Mouse (Mus musculus): Measurements from ENCODE around the gene Saysd1. TPM values are rescaled to one million over a fixed set of nuclear protein-coding genes. Genes with fewer than 3 reads are reported as not detected.

The Saysd1 gene
- polyA plus RNA-seq, 1 experiment from 2014 or later: 11.3 TPM

DNA sequence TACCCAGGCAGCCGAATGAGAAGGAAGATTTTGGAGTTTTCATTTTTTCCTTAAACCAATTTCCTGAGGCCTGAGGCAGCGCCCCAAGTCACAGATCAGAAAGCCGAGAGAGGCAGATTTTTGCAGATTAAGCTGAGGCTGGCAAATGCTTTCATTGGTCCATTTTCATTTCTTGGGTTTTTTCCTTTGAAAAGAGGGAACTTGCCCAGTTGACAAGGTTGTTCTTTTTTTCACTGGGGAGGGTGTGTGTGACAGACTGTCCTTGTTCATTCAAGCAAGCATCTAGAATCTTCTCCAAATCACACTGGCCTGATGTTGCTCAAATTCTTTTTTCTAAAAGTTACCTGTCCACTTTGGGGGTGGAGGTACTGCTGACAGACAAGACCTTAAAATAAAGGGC, 40.7 kb upstream of the Saysd1 start:
- Histone ChIP-seq H3K9me3 (ENCODE audit: control insufficient read depth, low read length) (no peaks in the 10 kb centered on the region), H3K4me2 (peak overlapping the region; percentile 55), H3K27ac (ENCODE audit: low read depth, low read length) (no peak overlapping the region), H3K36me3 (ENCODE audit: control insufficient read depth, insufficient read depth, low read length) (no peaks in the 10 kb centered on the region), H3K4me3 (ENCODE audit: low read depth, low read length) (no peak overlapping the region), H3K27me3 (ENCODE audit: control insufficient read depth, insufficient read depth, low read length) (no peaks in the 10 kb centered on the region; the same call in 1 of the 2 replicates), H3K4me1 (ENCODE audit: control insufficient read depth, insufficient read depth, low read length) (peaks cover 34% of the 10 kb centered on the region), H3K9ac (ENCODE audit: low read length) (0 out of 2 replicates have a peak overlapping the region, but pooled peaks have one; percentile 16)
- ATAC-seq (ENCODE audit: low FRiP score): no peak
- peak; percentile 85 for DNase-seq (ENCODE audit: low spot score, missing footprints)
- WGBS: 18% methylated on average over 3 of the region's 3 CpGs

DNA sequence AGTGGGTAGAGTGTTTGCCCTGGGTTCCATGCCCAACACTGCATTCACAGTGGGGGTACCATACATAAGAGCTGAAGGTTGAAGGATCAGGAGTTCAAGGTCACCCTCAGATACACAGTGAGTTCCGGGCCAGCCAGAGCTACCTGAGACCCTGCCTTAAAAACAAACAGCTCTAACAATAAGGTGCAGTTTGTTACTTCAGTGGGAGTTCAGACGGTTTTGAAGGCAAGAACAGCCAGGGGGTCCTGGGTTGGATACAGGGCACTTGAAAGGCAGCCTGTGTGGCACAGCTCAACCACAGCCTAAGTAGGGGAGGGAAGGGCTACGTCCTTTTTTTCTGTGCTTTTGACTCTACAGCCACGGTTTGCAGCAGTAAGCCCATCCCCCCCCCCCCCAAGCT, 40.3 kb upstream of the Saysd1 start:
- Histone ChIP-seq H3K27me3 (ENCODE audit: control insufficient read depth, insufficient read depth, low read length) (no peaks in the 10 kb centered on the region; the same call in 1 of the 2 replicates), H3K4me1 (ENCODE audit: control insufficient read depth, insufficient read depth, low read length) (peaks cover 32% of the 10 kb centered on the region), H3K9me3 (ENCODE audit: control insufficient read depth, low read length) (no peaks in the 10 kb centered on the region), H3K36me3 (ENCODE audit: control insufficient read depth, insufficient read depth, low read length) (no peaks in the 10 kb centered on the region), H3K9ac (ENCODE audit: low read length) (no peak overlapping the region), H3K4me3 (ENCODE audit: low read depth, low read length) (no peak overlapping the region; the same call in 1 of the 2 replicates), H3K4me2 (peak overlapping the region; percentile 55), H3K27ac (ENCODE audit: low read depth, low read length) (no peak overlapping the region)
- WGBS: 9% methylated on average over 4 of the region's 4 CpGs
- ATAC-seq (ENCODE audit: low FRiP score): no peak
- peak; percentile 86 for DNase-seq (ENCODE audit: low spot score, missing footprints)

GRCm38 (mm10) chr14:20177494-20178123, 39.3 kb upstream of the Saysd1 start:
- 76% methylated on average over 9 of the region's 9 CpGs for WGBS

GRCm38 (mm10) chr14:20175705-20176104, 37.4 kb upstream of the Saysd1 start:
- Histone ChIP-seq H3K9ac (ENCODE audit: low read length) (no peak overlapping the region), H3K4me1 (ENCODE audit: control insufficient read depth, insufficient read depth, low read length) (peaks cover 27% of the 10 kb centered on the region), H3K4me3 (ENCODE audit: low read depth, low read length) (no peak overlapping the region), H3K9me3 (ENCODE audit: control insufficient read depth, low read length) (no peaks in the 10 kb centered on the region), H3K36me3 (ENCODE audit: control insufficient read depth, insufficient read depth, low read length) (no peaks in the 10 kb centered on the region), H3K4me2 (no peak overlapping the region), H3K27me3 (ENCODE audit: control insufficient read depth, insufficient read depth, low read length) (no peaks in the 10 kb centered on the region; the same call in 1 of the 2 replicates), H3K27ac (ENCODE audit: low read depth, low read length) (no peak overlapping the region)
- 83% methylated on average over 4 of the region's 4 CpGs for WGBS
- DNase-seq (ENCODE audit: low spot score, missing footprints): peak; percentile 75
- ATAC-seq (ENCODE audit: low FRiP score): no peak

More at GRCm38 (mm10) chr14:20177494-20178123, 39.3 kb upstream of the Saysd1 start:
- peak; percentile 69 for DNase-seq (ENCODE audit: low spot score, missing footprints)
- Histone ChIP-seq H3K36me3 (ENCODE audit: control insufficient read depth, insufficient read depth, low read length) (no peaks in the 10 kb centered on the region), H3K27me3 (ENCODE audit: control insufficient read depth, insufficient read depth, low read length) (no peaks in the 10 kb centered on the region; the same call in 1 of the 2 replicates), H3K9ac (ENCODE audit: low read length) (no peak overlapping the region), H3K9me3 (ENCODE audit: control insufficient read depth, low read length) (no peaks in the 10 kb centered on the region), H3K27ac (ENCODE audit: low read depth, low read length) (no peak overlapping the region), H3K4me3 (ENCODE audit: low read depth, low read length) (no peak overlapping the region), H3K4me2 (no peak overlapping the region), H3K4me1 (ENCODE audit: control insufficient read depth, insufficient read depth, low read length) (peaks cover 32% of the 10 kb centered on the region)
- ATAC-seq (ENCODE audit: low FRiP score): no peak

GRCm38 (mm10) chr14:20175114-20175513, 36.8 kb upstream of the Saysd1 start:
- no peaks in the 10 kb centered on the region; the same call in 1 of the 2 replicates for H3K27me3 ChIP-seq (ENCODE audit: control insufficient read depth, insufficient read depth, low read length)
- H3K9me3 ChIP-seq (ENCODE audit: control insufficient read depth, low read length): no peaks in the 10 kb centered on the region
- 94% methylated on average over 7 of the region's 7 CpGs for WGBS

DNA sequence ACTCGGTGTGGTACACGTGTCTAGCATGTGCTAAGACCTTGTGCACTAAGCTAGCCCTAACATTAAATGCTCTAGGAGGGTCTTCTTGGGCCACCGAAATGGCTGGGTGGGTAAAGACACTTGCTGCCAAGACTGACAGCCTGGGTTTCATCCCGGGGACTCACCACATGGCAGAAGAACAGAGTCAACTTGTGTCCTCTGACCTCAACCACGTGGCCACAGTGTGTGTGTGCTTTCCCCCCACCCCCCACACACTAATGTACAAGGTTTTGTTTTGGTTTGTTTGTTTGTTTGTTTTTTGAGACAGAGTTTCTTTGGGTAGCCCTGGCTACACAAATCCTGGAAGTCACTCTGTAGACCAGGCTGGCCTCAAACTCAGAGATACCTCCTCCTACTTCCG, 36.4 kb upstream of the Saysd1 start:
- Histone ChIP-seq H3K36me3 (ENCODE audit: control insufficient read depth, insufficient read depth, low read length) (no peaks in the 10 kb centered on the region), H3K9ac (ENCODE audit: low read length) (no peak overlapping the region), H3K4me3 (ENCODE audit: low read depth, low read length) (no peak overlapping the region), H3K27me3 (ENCODE audit: control insufficient read depth, insufficient read depth, low read length) (no peaks in the 10 kb centered on the region), H3K4me2 (no peak overlapping the region), H3K4me1 (ENCODE audit: control insufficient read depth, insufficient read depth, low read length) (peaks cover 17% of the 10 kb centered on the region), H3K9me3 (ENCODE audit: control insufficient read depth, low read length) (no peaks in the 10 kb centered on the region), H3K27ac (ENCODE audit: low read depth, low read length) (no peak overlapping the region)
- WGBS: 90% methylated on average over 6 of the region's 6 CpGs
- ATAC-seq (ENCODE audit: low FRiP score) (no peak), DNase-seq (ENCODE audit: low spot score, missing footprints) (no peak)

More at GRCm38 (mm10) chr14:20175114-20175513, 36.8 kb upstream of the Saysd1 start:
- ATAC-seq (ENCODE audit: low FRiP score): no peak
- no peak for DNase-seq (ENCODE audit: low spot score, missing footprints)
- no peak overlapping the region for H3K27ac ChIP-seq (ENCODE audit: low read depth, low read length)
- no peak overlapping the region for H3K9ac ChIP-seq (ENCODE audit: low read length)
- H3K4me2 ChIP-seq: no peak overlapping the region
- peaks cover 21% of the 10 kb centered on the region for H3K4me1 ChIP-seq (ENCODE audit: control insufficient read depth, insufficient read depth, low read length)
- no peaks in the 10 kb centered on the region for H3K36me3 ChIP-seq (ENCODE audit: control insufficient read depth, insufficient read depth, low read length)
- no peak overlapping the region for H3K4me3 ChIP-seq (ENCODE audit: low read depth, low read length)

DNA sequence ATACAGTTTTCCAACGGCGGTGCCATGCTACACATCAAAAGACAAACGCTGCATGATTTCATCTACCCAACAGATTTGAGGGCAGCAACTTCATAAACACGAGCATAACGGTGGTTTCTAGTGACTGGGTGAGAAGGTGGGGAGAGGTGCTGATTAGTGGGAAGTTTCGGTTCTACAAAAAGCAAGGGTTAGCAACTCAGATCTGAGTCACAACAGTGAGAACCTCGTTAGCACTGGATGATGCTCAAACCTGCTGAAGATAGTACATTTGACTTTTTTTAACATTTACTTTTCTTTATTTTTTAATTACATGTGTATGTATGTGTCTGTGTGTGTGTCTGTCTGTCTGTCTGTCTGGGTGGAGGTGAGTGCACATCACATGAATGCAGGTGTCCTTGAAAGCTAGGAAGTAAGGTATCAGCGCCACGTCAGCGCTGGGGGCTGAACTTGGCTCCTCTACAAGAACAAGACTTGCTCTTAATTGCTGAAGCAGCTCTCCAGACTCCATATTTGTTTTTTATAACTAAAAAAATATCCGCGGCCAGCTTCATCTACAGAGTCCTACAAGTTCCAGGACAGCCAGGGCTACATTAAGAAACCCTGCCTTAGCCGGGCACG, 35.6 kb upstream of the Saysd1 start:
- WGBS: 94% methylated on average over 14 of the region's 14 CpGs
- no peaks in the 10 kb centered on the region for H3K9me3 ChIP-seq (ENCODE audit: control insufficient read depth, low read length)
- H3K36me3 ChIP-seq (ENCODE audit: control insufficient read depth, insufficient read depth, low read length): no peaks in the 10 kb centered on the region

GRCm38 (mm10) chr14:20172924-20173323, 34.6 kb upstream of the Saysd1 start:
- 90% methylated on average over 4 of the region's 4 CpGs for WGBS
- no peak overlapping the region for H3K4me2 ChIP-seq
- no peak overlapping the region for H3K4me3 ChIP-seq (ENCODE audit: low read depth, low read length)
- H3K4me1 ChIP-seq (ENCODE audit: control insufficient read depth, insufficient read depth, low read length): peaks cover 5% of the 10 kb centered on the region; the same call in 1 of the 2 replicates
- no peaks in the 10 kb centered on the region for H3K27me3 ChIP-seq (ENCODE audit: control insufficient read depth, insufficient read depth, low read length)
- no peak for DNase-seq (ENCODE audit: low spot score, missing footprints)
- no peak for ATAC-seq (ENCODE audit: low FRiP score)
- H3K9ac ChIP-seq (ENCODE audit: low read length): no peak overlapping the region
- H3K9me3 ChIP-seq (ENCODE audit: control insufficient read depth, low read length): no peaks in the 10 kb centered on the region
- no peak overlapping the region for H3K27ac ChIP-seq (ENCODE audit: low read depth, low read length)
- H3K36me3 ChIP-seq (ENCODE audit: control insufficient read depth, insufficient read depth, low read length): no peaks in the 10 kb centered on the region

More for the DNA sequence above, 35.6 kb upstream of the Saysd1 start:
- Histone ChIP-seq H3K4me2 (no peak overlapping the region), H3K27me3 (ENCODE audit: control insufficient read depth, insufficient read depth, low read length) (no peaks in the 10 kb centered on the region), H3K4me1 (ENCODE audit: control insufficient read depth, insufficient read depth, low read length) (peaks cover 10% of the 10 kb centered on the region), H3K27ac (ENCODE audit: low read depth, low read length) (no peak overlapping the region), H3K9ac (ENCODE audit: low read length) (no peak overlapping the region), H3K4me3 (ENCODE audit: low read depth, low read length) (no peak overlapping the region)
- ATAC-seq (ENCODE audit: low FRiP score) (no peak), DNase-seq (ENCODE audit: low spot score, missing footprints) (peak; percentile 26)

- H3K27ac ChIP-seq (ENCODE audit: low read depth, low read length): no peak overlapping the region
- ATAC-seq (ENCODE audit: low FRiP score) (no peak), DNase-seq (ENCODE audit: low spot score, missing footprints) (no peak)
- no peak overlapping the region for H3K9ac ChIP-seq (ENCODE audit: low read length)
- no peaks in the 10 kb centered on the region for H3K36me3 ChIP-seq (ENCODE audit: control insufficient read depth, insufficient read depth, low read length)
- H3K4me2 ChIP-seq: no peak overlapping the region
- no peak overlapping the region for H3K4me3 ChIP-seq (ENCODE audit: low read depth, low read length)
- H3K9me3 ChIP-seq (ENCODE audit: control insufficient read depth, low read length): no peaks in the 10 kb centered on the region
- WGBS: 73% methylated on average over 5 of the region's 5 CpGs
- H3K4me1 ChIP-seq (ENCODE audit: control insufficient read depth, insufficient read depth, low read length): peaks cover 2% of the 10 kb centered on the region; the same call in 1 of the 2 replicates
- H3K27me3 ChIP-seq (ENCODE audit: control insufficient read depth, insufficient read depth, low read length): no peaks in the 10 kb centered on the region
These were observed 34.2 kb upstream of the Saysd1 start for GRCm38 (mm10) chr14:20172509-20172908.
